Mouse (Mus musculus) cerebral cortex, adult 2 months (tissue): ENCODE results near the gene Tm7sf2.

Experiments used
- WGBS: fragments of 180-500 bp; shearing (Covaris S2); methylation state at CpG from one replicate; pipeline ENCODE4 v1.1.7; 2018; 5-methylcytosine and 5-hydroxymethylcytosine counted together

The Tm7sf2 gene

DNA sequence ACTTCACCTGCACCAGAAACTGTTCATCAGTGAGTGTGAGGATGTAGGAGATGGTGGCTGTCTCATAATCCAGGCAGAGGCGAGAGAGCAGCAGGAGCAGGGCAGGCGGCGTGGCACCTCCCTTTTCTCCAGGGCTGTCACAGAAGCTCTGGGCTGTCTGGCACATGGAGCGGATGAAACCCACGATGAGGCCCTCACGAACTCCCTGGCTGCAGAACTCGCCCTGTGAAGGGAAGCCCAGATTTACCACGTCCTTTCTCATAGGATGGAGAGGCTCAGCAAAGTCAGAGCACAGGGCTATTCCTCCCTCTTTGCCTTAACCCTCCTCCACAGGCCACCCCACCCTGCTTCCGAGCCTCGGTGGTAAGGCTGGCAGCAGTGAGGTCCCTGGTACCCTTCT, 1.7 kb upstream of the Tm7sf2 start:
- 92% methylated on average over 10 of the region's 10 CpGs for WGBS

DNA sequence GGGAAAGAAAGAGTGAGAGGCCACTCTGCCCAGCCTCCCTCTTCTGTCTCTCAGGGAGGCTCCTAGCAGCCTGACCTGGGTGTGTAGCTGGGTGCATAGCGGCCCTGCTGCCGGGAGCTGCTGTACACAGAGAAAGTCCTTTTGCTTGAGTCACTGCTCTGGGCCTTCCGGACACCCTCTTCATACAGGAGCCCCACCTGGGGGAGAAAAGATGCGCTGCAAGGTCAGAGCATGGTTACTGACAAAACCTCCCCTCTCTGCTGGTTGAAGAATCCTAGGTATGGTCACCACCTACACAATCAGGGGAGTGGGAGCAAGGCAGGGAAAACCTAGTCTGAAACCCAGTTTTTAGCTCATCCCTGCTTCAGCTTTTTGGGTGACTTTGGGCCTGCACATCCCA, 778 bp upstream of the Tm7sf2 start:
- 81% methylated on average over 4 of the region's 4 CpGs for WGBS

DNA sequence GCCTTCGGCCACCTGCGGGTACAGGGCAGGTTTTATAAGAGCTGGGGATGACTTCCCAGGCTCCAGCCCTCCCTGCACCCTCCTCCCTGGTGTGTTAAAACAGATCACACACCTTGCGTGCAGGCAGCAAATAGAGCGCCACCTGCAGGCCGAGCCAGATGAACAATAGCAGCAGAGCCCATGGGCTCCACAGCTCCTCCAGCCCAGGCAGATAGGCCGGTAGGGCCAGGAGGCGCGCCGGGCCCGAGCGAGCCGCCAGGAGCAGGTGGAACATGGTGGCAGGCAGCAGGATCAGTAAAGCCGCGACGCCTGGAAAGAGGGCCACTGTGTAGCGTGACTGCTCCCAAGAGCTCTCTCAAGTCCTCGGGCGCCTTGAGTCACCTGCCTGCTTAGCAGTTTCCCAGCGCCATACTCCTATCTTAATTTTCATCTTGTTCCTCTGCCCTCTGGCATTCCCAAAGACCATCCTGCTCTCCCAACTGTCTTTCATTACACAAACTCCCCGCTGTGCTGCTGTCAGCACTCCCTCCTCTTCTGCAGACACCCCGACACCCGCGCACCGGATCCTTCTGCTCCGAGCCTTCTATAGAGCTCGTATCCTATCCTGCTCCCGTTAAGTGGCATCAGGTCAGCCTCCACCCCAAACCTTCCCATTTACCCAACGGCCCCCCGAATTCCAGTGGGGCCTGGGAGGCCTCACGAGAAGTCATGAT, 1.0 kb downstream of the Tm7sf2 start:
- WGBS = under 1% methylated on average over 30 of the region's 30 CpGs

DNA sequence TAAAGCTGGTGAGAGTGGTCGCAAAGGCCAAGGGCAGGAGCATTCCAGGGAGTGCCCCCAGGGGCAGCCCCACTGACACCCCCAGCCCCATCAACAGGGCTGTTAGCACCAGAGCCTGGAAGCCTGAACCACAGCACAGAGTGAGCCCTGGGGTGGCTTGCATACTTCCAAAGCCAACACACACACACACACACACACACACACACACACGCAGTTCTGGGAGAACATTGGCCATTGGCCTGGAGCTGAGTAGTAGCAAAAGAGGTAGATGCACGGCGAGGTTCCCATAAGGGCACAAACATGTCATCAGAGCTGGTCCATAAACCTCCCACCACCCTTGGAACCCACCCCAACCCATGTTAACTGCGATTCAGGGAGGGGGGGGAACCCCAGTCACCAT, 1.6 kb downstream of the Tm7sf2 start:
- 25% methylated on average over 5 of the region's 5 CpGs for WGBS

DNA sequence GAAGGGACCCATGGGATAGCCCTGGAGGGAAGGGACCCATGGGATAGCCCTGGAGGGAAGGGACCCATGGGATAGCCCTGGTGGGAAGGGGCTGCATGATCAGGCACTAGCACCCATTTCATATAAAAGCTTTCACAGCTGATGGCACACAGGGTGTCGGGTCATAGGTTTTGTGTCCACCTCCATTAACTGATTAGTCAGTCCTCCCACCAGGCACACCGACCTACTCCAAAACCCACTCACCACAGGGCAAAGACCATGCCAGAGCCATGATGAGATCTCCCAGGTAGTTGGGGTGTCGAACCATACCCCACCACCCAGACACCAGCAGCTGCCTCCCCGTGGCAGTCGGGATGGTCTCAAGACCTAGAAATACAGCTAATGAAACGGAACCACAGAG, 5.1 kb downstream of the Tm7sf2 start:
- WGBS = 94% methylated on average over 6 of the region's 6 CpGs

DNA sequence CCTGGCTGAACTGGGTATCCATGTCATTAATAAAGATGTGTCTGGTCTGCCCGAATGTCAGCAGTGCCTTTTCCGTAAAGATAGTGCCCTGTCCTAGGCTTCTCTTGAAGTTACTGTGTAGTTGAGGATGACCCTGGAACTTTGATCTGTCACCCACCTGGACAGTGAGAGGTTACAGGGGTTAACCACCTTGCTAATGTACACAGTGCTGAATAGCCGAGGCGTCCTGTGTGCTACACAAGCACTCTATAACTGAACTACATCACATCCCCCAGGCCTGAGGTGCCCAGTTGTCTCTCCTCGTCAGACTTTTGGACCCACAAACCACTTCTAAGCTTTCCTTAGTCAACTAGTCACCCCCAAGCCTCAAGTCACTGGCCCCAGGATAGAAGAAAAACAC, 5.8 kb downstream of the Tm7sf2 start:
- WGBS = 50% methylated on average over 5 of the region's 5 CpGs

DNA sequence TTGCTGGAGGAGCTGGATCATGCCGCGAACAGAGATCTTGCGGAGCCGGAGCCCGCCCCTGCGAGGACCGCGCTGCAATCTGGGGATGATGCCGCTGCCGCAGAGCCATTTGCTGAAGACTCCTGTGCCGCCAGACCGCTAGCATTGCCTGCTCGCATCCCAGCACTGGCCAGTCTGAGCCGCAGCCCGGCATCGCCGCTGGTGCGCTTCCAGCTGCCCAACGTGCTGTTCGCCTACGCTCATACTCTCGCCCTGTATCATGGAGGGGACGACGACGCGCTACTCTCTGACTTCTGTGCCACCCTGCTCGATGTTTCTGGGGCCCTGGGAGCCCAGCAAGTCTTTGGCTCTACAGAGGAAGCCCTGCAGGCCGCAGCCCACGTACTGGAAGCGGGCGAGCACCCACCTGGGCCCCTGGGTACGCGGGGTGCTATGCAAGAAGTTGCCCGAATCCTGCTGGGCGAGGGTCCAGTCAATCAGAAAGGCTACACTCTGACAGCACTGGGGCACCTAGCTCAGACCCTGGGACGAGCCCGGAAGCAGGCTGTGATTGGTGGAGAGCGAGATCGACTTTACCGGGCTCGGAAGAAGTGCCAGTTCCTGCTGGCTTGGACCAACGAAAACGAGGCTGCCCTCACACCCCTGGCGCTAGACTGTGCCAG, 6.4 kb downstream of the Tm7sf2 start:
- under 1% methylated on average over 44 of the region's 44 CpGs for WGBS

DNA sequence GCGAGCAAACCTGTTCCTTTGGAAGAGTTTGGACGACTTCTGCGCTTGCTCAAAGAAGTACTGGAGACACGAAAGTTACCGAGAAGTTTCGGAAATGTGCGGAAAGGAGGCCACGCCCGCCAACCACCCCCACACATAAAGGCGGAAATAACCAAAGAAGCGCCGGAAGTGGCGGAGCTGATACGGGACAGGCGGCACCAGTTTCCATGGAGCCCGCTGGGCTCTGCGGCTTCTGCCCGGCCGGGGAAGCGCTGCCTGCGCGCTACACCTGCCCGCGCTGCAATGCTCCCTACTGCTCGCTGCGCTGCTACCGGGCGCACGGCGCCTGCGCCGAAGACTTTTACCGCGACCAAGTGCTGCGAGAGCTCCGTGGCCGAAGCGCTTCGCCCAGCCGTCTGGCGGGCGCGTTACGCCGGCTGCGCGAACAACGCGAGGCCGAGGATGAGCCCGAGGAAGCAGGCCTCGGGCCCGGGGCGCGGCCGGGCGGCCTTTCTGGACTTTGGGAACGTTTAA, 7.1 kb downstream of the Tm7sf2 start, which contains the start of gene Znhit2:
Gene Znhit2 (plus strand): TSS at position 172 of the 513 bp plus-strand sequence.
- under 1% methylated on average over 58 of the region's 58 CpGs for WGBS

DNA sequence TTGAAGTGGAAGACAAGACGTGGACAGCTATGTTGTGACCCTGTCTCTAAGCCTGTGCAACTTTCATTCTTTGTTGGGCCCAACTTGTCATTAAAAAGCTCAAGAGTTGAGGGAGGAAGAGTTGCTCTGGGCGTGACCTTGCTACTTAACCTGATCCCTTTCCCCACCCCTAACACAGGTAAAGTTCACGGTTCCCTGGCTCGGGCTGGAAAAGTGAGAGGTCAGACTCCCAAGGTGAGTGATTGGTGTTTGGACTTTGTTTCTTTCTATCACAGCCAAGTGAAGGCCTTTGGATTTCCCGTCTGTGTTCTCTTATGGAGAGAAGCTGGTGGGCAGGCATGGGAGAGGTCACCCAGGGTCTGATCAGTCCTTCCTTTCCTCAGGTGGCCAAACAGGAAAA, 9.2 kb downstream of the Tm7sf2 start:
- WGBS = 84% methylated on average over 5 of the region's 5 CpGs

DNA sequence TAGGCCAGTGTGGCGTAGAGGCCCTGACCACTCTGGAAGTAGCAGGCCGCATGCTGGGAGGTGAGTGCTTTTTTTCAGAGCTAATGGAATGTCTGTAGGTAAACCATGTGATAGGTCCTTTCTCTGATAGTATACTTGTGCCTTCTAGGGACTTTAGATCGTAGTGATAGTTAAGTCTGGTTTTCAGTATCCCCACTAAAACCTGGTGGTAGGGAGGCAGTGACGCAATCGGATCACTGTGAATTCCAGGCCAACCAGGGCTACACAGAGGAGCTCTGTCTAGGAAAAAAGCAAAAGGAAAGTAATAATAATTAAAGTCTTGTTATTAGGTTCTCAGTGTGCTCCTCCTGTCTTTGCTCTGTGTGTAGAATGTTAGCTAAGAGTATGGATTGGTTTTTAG, 9.7 kb downstream of the Tm7sf2 start:
- WGBS = 27% methylated on average over 5 of the region's 5 CpGs

DNA sequence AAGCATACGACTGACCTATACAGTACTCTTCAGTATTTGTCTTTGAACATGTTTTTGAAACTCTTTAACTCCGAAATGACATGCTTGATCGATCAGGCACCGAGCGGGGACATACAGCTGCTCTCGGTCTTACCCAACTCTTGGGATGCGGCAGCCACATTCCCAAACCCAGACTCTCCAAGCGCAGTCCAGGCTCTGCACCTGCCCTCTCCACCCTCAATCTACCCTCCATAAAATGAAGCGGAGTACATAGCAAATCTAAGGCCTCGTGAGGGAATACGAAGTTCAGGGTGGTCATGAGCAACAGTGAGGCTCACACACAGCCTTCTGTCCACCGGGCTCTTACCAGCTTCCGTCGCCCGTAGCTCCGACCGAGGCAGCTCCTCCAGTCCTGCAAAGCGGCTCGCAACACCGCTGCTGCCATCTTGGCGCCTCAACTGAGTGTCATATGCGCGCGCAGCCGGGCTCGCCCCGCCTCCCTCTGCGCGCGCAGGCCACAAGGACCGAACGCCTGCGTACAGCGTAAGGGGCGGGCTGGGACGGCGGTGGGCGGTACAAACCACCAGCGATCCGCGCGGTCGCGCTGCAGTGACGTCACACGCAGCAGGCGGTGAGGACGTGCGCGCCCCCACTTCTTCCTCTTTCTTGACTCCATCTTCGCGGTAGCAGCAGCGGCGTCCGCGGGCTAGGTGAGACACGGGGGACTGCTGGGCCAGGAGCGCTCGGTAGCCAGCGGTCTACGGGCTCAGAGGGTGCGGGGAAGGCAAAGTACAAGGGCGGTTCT, 10.7 kb downstream of the Tm7sf2 start, which contains the start of the genes Mrpl49 and Fau:
Gene Mrpl49 (minus strand): TSS at position 473 of the 784 bp plus-strand sequence.
Gene Fau (plus strand): TSS at position 532 of the 784 bp plus-strand sequence.
- under 1% methylated on average over 63 of the region's 63 CpGs for WGBS

DNA sequence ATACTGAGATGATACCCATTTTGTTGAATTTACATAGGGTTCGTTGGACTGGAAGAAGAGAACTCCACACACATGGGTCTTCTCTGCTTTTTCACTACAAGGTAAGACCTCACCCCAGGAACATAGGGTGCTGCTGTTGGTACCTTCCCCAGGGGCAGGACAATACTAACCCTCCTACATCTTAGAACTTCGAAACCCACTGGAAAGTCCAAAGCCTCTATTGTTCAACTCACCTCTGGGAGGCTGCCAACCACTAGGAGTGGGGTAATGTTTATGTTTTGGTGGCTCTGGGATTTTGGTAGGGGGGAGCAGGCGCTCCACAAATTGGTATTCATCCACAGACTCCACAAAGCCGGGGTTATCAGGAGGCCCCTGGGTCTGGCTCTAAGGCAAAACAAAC, 11.5 kb downstream of the Tm7sf2 start:
- WGBS = 32% methylated on average over 4 of the region's 4 CpGs

DNA sequence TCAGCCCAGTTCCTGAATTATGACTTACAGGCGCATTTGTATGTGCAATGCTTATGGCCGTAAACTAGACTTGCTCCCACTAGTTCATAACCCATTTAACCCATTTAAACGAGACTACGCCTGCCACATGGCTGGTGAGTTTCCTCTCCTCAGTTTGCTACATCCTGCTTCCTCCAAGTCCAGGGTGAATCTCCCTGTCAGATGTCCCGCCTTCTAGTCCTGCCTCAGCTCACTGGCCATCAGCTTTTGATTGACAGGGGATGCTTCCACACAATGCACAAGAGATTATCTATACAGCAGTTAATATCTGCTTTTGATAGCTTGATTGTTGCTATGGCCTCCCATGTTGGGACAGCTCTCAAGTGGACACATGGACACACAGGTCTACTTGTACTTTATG, 13.9 kb downstream of the Tm7sf2 start:
- 75% methylated on average over 5 of the region's 5 CpGs for WGBS

DNA sequence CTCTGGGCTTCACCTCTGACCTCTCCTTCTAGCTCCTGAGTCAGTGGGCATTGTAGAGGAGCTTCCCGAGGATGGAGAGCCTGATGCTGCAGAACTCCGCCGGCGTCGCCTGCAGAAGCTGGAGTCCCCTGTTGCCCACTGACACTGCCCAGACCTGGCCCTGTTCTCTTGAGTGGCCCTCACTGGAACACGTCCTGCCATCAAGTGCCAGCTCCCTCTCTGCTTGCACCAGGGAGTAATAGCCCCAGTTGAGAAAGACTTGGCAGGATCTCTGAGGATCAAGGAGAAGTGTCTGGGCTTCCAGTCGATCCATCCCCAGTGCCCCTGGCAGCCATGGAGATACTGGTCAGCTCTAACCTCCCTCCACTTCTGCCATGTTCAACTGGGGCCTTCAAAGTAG, 15.7 kb downstream of the Tm7sf2 start:
- 81% methylated on average over 7 of the region's 7 CpGs for WGBS

DNA sequence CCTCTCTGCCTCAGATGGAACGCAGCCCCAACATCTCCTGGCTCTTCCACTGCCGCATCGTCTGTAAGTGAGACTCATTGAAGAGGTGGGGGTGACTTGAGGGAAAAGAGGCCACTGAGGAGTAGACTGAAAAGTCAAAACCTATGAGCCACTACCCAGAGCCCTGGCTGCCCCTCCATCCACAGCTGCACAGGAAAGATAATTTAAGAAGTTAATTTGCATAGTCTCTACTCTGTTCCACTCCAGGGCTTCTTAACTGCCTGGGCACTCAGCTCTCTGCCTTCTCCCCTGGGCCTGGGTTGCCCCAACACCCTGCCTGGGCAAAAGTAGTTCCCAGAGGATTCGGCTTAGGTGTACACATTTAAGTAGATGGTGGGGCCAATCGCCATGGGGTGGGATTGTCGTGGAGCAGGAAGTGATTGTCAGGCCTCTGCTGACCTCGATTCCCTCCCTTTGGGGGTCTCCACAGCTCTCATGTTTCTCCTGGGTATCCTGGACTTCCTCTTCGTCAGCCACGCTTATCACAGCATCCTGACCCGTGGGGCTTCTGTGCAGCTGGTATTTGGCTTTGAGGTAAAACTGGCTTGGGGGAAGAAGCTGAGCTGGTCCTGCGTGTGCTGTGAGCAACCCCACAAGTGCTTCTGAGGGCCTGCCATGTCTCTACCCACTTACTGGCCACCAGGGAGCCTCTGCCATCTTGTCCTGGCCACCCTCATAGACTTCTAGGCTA, 19.3 kb downstream of the Tm7sf2 start:
- WGBS = 84% methylated on average over 11 of the region's 11 CpGs

DNA sequence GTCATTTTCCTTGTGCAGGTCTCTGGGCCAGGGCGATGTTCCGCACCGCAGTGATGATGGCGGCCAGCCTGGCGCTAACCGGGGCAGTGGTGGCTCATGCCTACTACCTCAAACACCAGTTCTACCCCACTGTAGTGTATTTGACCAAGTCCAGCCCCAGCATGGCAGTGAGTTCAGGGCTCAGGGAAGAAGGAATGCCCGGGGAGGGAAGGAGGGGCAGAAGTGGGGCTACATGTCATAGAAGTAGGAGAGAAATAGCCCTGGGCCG, 20.3 kb downstream of the Tm7sf2 start:
- 84% methylated on average over 8 of the region's 8 CpGs for WGBS

DNA sequence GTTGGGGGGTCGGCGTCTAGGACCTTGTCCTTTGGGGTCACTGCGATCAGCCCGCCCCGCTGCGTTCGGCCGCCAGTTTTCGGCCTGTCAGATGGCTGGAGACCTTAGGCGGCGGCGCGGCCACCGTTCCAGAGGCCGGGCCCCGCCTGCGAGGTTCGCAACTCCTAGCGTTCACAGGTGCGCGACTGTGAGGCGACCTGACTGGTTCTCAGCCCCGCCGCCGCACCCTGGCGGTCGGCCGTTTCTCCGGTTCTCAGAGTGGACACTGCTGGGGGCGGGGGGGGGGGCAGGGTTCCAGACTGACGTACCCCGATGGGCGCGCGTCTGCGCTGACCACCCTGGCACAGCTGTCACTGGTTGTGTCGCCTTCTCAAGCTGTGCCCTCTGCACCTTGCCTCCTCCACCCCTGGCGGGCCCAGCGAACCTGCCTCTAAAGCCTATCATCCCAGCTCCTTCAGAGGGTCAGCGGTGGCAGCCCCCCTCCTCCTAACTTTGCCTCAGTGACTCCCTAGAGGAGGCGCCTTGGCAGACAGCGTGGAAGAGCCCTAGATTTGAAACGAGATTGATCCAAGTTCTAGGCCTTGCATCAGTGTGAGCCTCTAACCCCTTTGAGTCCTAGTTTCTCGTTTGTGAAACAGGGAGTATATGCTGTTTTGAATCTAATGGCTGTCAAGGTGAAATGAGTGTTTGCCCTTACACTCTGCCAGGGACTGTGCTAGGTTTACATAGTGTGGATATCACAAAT, 20.8 kb downstream of the Tm7sf2 start:
- under 1% methylated on average over 44 of the region's 44 CpGs for WGBS

DNA sequence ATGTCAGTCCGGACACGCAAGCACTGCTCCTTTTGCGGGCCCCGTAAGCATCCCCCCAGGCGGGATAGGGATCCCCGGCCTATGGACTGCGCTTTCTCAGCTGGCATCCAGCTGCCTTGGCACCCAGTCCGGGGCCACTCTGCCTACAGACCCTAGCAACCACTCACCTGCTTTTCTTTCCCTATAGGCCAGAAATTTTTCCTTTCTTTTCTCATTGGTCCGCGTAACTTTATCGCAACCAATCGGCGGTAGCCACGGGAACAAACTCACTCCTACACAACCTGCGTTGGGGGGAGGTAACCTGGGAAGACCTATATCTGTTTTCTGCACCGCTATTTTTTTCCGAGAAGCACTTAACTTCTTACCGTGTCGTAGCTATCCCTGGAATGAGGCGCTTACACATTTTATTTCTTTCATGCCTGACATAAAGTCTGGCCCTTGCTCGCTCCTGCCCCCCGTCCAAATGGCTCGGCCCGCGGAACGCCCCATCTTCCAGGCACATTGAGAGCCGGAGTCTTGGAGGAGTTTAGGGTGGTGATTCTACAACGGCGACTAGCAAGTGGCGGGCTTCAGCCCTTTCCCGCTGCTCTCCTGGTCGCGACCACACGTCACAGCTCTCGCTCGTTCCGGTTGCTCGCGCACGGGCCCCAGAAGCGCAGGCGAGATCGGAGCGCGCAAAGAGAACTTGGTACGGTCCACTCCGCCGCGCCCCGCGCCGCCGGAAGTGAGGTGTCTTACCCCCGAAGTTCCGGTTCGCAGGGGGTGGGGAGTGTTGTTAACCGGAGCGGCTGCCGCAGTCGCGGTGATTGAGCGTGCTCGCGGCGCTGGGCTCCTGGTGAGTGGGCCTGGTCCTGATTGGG, 21.6 kb downstream of the Tm7sf2 start, which contains the start of gene Syvn1:
Gene Syvn1 (plus strand): TSS at position 283 of the 860 bp plus-strand sequence.
- under 1% methylated on average over 65 of the region's 65 CpGs for WGBS

DNA sequence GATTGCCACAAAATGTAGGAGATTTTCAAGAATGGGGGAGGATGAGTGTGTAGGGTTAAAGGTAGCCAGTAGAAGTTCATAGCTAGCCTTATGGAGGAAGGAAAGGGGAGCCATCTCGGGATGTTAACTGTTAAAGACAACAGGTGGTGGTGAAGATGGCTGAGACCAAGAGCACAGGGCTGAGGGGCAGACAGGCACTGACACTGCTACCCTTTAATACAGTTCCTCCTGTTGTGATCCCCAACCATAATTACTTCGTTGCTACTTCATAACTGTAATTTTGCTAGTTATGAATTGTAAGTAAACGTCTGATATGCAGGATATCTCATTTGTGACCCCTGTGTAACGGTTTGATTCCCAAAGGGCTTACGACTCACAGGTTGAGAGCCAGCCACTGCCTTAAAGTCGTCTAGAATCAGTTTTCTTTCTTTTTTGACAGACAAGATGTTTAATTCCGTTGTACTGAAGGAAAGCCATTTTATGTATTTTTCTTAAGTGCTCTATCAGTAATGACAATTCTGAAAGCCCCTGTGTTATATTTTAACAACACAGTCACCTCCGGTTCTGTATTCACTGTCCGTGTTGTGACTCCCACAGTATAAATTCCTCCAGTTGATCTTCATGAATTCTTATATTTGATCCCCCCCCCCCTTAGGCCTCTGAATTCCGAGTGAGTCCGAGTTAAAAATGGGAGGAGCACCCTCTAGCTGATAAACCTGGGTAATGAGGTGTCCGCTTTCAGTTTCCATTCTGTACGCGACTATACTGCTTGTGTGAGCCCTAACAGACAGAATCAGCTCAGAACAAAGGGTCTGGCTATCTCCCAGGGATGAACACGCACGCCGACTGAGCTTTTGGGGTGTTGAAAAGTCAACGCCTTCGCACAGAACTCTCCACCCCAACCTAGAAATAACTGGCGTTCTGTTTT, 22.5 kb downstream of the Tm7sf2 start:
- WGBS = 11% methylated on average over 20 of the region's 20 CpGs
